ENCODE assay signal across 8 mouse cellular contexts in the genomic region with DNA sequence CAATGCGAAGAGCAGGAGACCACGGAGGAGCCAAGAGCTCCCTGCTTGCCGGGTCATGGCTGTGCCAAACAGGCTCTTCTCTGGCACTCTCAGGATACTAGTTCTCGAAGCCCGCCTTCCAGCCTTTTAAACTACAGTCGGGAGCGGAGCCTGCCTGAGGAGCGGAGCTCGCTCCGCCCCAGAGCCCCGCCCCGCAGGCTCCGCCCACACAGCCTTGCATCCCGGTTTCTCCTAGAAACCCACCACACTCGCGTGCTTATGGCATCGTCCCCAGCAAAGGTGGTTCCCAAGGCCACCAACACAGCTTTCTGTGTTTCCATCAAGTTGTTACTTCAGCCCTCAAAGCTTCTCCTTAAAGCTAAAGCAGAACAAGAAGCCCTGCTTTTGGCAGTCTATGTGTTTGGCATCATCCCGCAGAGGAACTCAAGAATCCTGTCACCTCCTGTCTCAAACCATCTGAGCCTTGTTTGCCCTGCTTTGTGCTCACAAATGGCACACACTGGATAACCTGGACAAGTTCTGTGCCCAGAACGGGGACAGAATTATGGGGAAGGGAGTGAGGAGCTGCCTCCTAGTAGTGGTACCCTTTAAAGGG. TPM values are rescaled to one million over a fixed set of nuclear protein-coding genes. Genes with fewer than 3 reads are reported as not detected.
DNase-seq lines count a peak whose midpoint lies in the region; TF ChIP-seq lines count a peak whose summit lies in the region.

A gene (minus strand): TSS at position 156 of the 595 bp plus-strand sequence.

- peak; percentile 89 for DNase-seq in ZHBTc4 (ENCODE audit: low read depth, low spot score)
- DNase-seq in cerebellum, postnatal 25 days: peak; percentile 70 to 79
- peak; percentile 58 to 65 for DNase-seq in frontal cortex, postnatal 10 days (ENCODE audit: low spot score in 2 of 2)
- DNase-seq in heart, postnatal 4 days: peak; percentile 79
- peak; percentile 40 to 55 for DNase-seq in layer of hippocampus, adult 2 months (ENCODE audit: low spot score in 2 of 2)
- peak; percentile 68 for DNase-seq in lung, postnatal 14 days
- peak; percentile 77 for DNase-seq in retina, embryonic 14.5 days (ENCODE audit: low spot score)
- DNase-seq in urinary bladder, postnatal 14 days (ENCODE audit: low spot score): peak; percentile 69

- H3K4me3 ChIP-seq in layer of hippocampus, adult 2 months: peak within 1 kb of the TSS; percentile 55

- no peak for TF ChIP-seq CTCF in layer of hippocampus, adult 2 months (conservative IDR thresholded peaks at IDR 0.05)

- peak within 1 kb of the TSS; percentile 72 for H3K27ac ChIP-seq in layer of hippocampus, adult 2 months

RNA-seq across cellular contexts. Expression of the gene that starts here (rescaled TPM):
- total RNA-seq in heart, postnatal 4 days (2021): 1 to 10 TPM; 3.1 to 3.5 TPM
- total RNA-seq in layer of hippocampus, adult 2 months (2021): 10 to 100 TPM; 10.7 to 13.7 TPM

Comparison
In these comparisons a context has a peak if more than half of its experiments do, and no peak if none do; other contexts are left out.
1. Peak in every context shown above with its lines: DNase-seq, H3K4me3 ChIP-seq and H3K27ac ChIP-seq.